ENCODE assay signal across 19 mouse cellular contexts in the genomic region with DNA sequence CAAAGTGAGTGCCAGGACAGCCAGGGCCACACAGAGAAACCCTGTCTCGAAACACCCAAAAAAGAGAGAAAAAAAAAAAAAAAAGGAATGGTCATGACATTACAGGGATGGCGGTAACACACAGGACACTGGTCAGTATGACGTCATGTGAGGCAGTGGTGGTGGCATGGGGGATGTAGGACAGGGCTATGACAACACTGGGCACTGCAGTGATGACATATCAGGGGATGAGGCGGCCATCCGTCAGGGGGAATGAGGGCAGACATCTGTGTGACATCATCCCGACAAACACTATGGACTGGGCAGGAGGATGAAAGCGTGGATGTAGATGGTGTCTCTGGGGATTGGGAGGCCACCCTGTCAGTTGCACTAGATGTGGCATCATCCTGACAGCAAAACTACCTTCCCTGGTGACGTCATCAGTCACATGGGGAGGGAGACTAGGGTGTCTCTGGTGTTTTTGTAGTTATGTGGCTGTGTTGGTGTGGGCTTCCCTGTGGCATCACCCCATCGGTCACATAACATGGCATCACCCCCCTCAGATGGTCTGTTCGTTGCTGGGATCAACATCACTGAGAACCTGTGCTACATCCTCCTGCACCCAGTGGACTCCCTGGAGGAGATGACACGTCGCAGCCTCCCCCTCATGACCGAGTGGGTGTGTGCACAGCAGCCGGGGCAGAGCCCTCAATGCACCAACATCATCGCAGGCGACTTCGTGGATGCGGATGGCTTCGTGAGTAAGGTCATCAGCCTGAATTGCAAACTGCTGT. TPM values are rescaled to one million over a fixed set of nuclear protein-coding genes. Genes with fewer than 3 reads are reported as not detected.
A peak's percentile ranks its signal among the peaks of the same experiment; 100 is the strongest.
DNase-seq lines count a peak whose midpoint lies in the region; ATAC-seq lines count a peak whose summit lies in the region.
"Had no signal": no experiment of that assay in that cellular context is flagged by ENCODE, and none has a peak within 500 bp of the region (broad histone marks: within the 10 kb centered on the region; RNA-seq: fewer than 3 reads in every experiment).

No protein-coding gene starts in this region.

- DNase-seq in cerebellum, adult 11-12 months, result peak; percentile 48
- no peak for DNase-seq in cerebellum, adult 18-20 months
- peak; percentile 26 for DNase-seq in brain, adult 2 months (ENCODE audit: low read depth, low spot score)
- DNase-seq in right cerebral cortex, postnatal 25 days, result peak; percentile 13
- no peak for DNase-seq in layer of hippocampus, adult 9-10 months (ENCODE audit: low spot score)
- no peak for DNase-seq in T-cell, adult 2 months (ENCODE audit: low spot score)
- DNase-seq: cerebellum, postnatal 36 days; gastrocnemius, postnatal 25 days; kidney, adult 2 months; lung, adult 2 months; spleen, adult 18-20 months had no signal

- H3K36me3 ChIP-seq in megakaryocyte, embryonic 14.5 days (replicated peaks; ENCODE audit: low read length), result peaks cover 49% of the 10 kb centered on the region

- H3K4me1 ChIP-seq in megakaryocyte, embryonic 14.5 days, result peaks cover 66% of the 10 kb centered on the region

- H3K27me3 ChIP-seq in megakaryocyte, embryonic 14.5 days (replicated peaks), result peaks cover 4% of the 10 kb centered on the region

- peak overlapping the region; percentile 72 for H3K4me3 ChIP-seq in megakaryocyte, embryonic 14.5 days (replicated peaks)
- H3K4me3 ChIP-seq: forebrain, embryonic 12.5 days had no signal

- H3K9me3 ChIP-seq in megakaryocyte, embryonic 14.5 days, result no peaks in the 10 kb centered on the region
- H3K9me3 ChIP-seq: forebrain, embryonic 12.5 days; heart, embryonic 15.5 days; midbrain, embryonic 10.5 days had no signal

- no peak for ATAC-seq in megakaryocyte, adult 5-6 weeks (ENCODE audit: poor library complexity, severe bottlenecking)
- ATAC-seq: activated CD4-positive, CD25-positive, alpha-beta regulatory T cell, adult 4 months had no signal

RNA-seq across cellular contexts. Expression of a gene that starts 3.3 kb away (rescaled TPM):
- 0.10 TPM in 1 of 2 replicates, not detected in the other for polyA plus RNA-seq in megakaryocyte, embryonic 14.5 days (2012; ENCODE audit: insufficient read depth, low replicate concordance)
- not detected in 2 replicates for total RNA-seq in megakaryocyte, adult 5-6 weeks (2015)
- 0.11 TPM in 1 of 2 replicates, not detected in the other for total RNA-seq in megakaryocyte, adult 5-6 weeks (2017)
- total RNA-seq: gastrocnemius, postnatal 25 days had no signal

RNA-seq across cellular contexts. Expression of a gene that starts 5.0 kb away (rescaled TPM):
- polyA plus RNA-seq in megakaryocyte, embryonic 14.5 days (2012; ENCODE audit: insufficient read depth, low replicate concordance), result 49.5 and 52.6 TPM in 2 replicates
- total RNA-seq in megakaryocyte, adult 5-6 weeks (2015), result 7.5 and 14.5 TPM in 2 replicates
- 15.9 and 17.9 TPM in 2 replicates for total RNA-seq in megakaryocyte, adult 5-6 weeks (2017)

RNA-seq across cellular contexts. Expression of a gene that starts 6.9 kb away (rescaled TPM):
- polyA plus RNA-seq in megakaryocyte, embryonic 14.5 days (2012; ENCODE audit: insufficient read depth, low replicate concordance), result 1.00 TPM in 1 of 2 replicates, not detected in the other
- total RNA-seq in megakaryocyte, adult 5-6 weeks (2015), result 2.5 and 4.2 TPM in 2 replicates
- total RNA-seq in megakaryocyte, adult 5-6 weeks (2017), result 5.9 and 8.1 TPM in 2 replicates

RNA-seq across cellular contexts. Expression of a gene that starts 8.8 kb away (rescaled TPM):
- not detected in 2 replicates for polyA plus RNA-seq in megakaryocyte, embryonic 14.5 days (2012; ENCODE audit: insufficient read depth, low replicate concordance)
- total RNA-seq in megakaryocyte, adult 5-6 weeks (2015), result 0.78 and 0.93 TPM in 2 replicates
- total RNA-seq in megakaryocyte, adult 5-6 weeks (2017), result 0.29 and 0.37 TPM in 2 replicates
- total RNA-seq: heart, adult 8-10 months had no signal

RNA-seq across cellular contexts. Expression of a gene that starts 30.7 kb away (rescaled TPM):
- polyA plus RNA-seq in megakaryocyte, embryonic 14.5 days (2012; ENCODE audit: insufficient read depth, low replicate concordance), result not detected in 2 replicates
- 12.1 and 13.7 TPM in 2 replicates for total RNA-seq in megakaryocyte, adult 5-6 weeks (2015)
- total RNA-seq in megakaryocyte, adult 5-6 weeks (2017), result 4.4 and 4.6 TPM in 2 replicates
- total RNA-seq: midbrain, postnatal 0 days had no signal

Comparison
In these comparisons a context has a peak if more than half of its experiments do, and no peak if none do; other contexts are left out.
1. DNase-seq: peak in cerebellum, adult 11-12 months (single experiment), brain, adult 2 months (single experiment) and right cerebral cortex, postnatal 25 days (single experiment); none in cerebellum, adult 18-20 months (0 of 2), layer of hippocampus, adult 9-10 months (single experiment) and T-cell, adult 2 months (single experiment).